Mouse (Mus musculus) forebrain, embryonic 14.5 days (tissue): Measurements from ENCODE around the gene Zswim4. TPM values are rescaled to one million over a fixed set of nuclear protein-coding genes. Genes with fewer than 3 reads are reported as not detected.
"Not testable (repeated sequence)": the region's sequence is repeated elsewhere in the genome, so short reads cannot be mapped to it uniquely, and the experiment has no call there.

Experiments used
- ATAC-seq: fragments of 200-750 bp; cut with Nextera tagmentation; 2 replicates; pipeline ENCODE4 v1.8.0; 2017; ENCODE audit warnings: mild to moderate bottlenecking, moderate library complexity
- DNase-seq: peaks from one replicate; pipeline ENCODE4 v3.0.0-alpha.2; 2015; ENCODE audit warnings: low spot score
- H3K27ac ChIP-seq: fragments of 300-500 bp; sonication (generic); 2 replicates; pipeline ENCODE4 v1.5.1; 2014; ENCODE audit warnings: low read depth, mild to moderate bottlenecking, control low read depth, low read length, moderate library complexity
- H3K27me3 ChIP-seq: fragments of 300-500 bp; sonication (generic); replicated peaks from 2 replicates; pipeline ENCODE4 v1.6.1; 2014; ENCODE audit warnings: low read length, control low read depth, mixed read lengths; ENCODE audit not compliant: control insufficient read depth, insufficient read depth
- H3K36me3 ChIP-seq: fragments of 300-500 bp; sonication (generic); 2 replicates; pipeline ENCODE4 v1.6.1; 2014; ENCODE audit warnings: low read length, control low read depth; ENCODE audit not compliant: control insufficient read depth, insufficient read depth
- H3K4me1 ChIP-seq: fragments of 300-500 bp; sonication (generic); 2 replicates; pipeline ENCODE4 v1.6.1; 2014; ENCODE audit warnings: antibody characterized with exemption, low read length, control low read depth; ENCODE audit not compliant: control insufficient read depth, insufficient read depth
- H3K4me2 ChIP-seq: fragments of 300-500 bp; sonication (generic); 2 replicates; pipeline ENCODE4 v1.6.1; 2014; ENCODE audit warnings: mild to moderate bottlenecking, control low read depth, low read length
- H3K4me3 ChIP-seq: fragments of 300-500 bp; sonication (generic); 2 replicates; pipeline ENCODE4 v1.5.1; 2014; ENCODE audit warnings: low read depth, low read length, control low read depth
- H3K9ac ChIP-seq: fragments of 300-500 bp; sonication (generic); 2 replicates; pipeline ENCODE4 v1.6.1; 2014; ENCODE audit warnings: mild to moderate bottlenecking, low read length, control low read depth, moderate library complexity
- H3K9me3 ChIP-seq: fragments of 300-500 bp; sonication (generic); replicated peaks from 2 replicates; pipeline ENCODE4 v1.6.1; 2016; ENCODE audit warnings: low read length, control low read depth, mixed read lengths; ENCODE audit not compliant: control insufficient read depth
- WGBS: fragments of 180-500 bp; shearing (Covaris S2); extraction: QIAGEN DNeasy Blood & Tissue Kit; methylation state at CpG from one replicate; pipeline ENCODE4 v1.1.7; 2014; 5-methylcytosine and 5-hydroxymethylcytosine counted together
- polyA plus RNA-seq: library from polyadenylated mRNA; unstranded; fragments of >200 nt; fragmentation: Nextera tagmentation; extraction: Ambion mirVana; gene quantifications from 2 replicates; pipeline ENCODE4 v1.2.1, GENCODE M21; 2014

The Zswim4 gene
- polyA plus RNA-seq, result 22.6 and 26.9 TPM in 2 replicates

- WGBS, result under 1% methylated on average over 35 of the region's 35 CpGs
- peak within 1 kb of the TSS; percentile 91 for H3K4me3 ChIP-seq
- DNase-seq, result peak; percentile 100
- peak within 1 kb of the TSS; percentile 97 for H3K9ac ChIP-seq
- H3K36me3 ChIP-seq, result peaks cover 30% of the 10 kb centered on the region
- H3K27ac ChIP-seq, result peak within 1 kb of the TSS; percentile 80
- no peaks in the 10 kb centered on the region for H3K27me3 ChIP-seq
- ATAC-seq, result peak; percentile 98
- H3K9me3 ChIP-seq, result no peaks in the 10 kb centered on the region
- peak within 1 kb of the TSS; percentile 91 for H3K4me2 ChIP-seq
- peaks cover 17% of the 10 kb centered on the region for H3K4me1 ChIP-seq
Measured at GRCm38 (mm10) chr8:84236998-84237473, at the start of gene Zswim4. TSS of gene Zswim4 (minus strand) at chr8:84237055.

GRCm38 (mm10) chr8:84285665-84286064 is 48.8 kb upstream of the Zswim4 start:
- peak; percentile 37 for DNase-seq
- ATAC-seq, H3K4me2 ChIP-seq, H3K27ac ChIP-seq, H3K27me3 ChIP-seq, H3K36me3 ChIP-seq, H3K4me3 ChIP-seq, H3K9me3 ChIP-seq, H3K9ac ChIP-seq, H3K4me1 ChIP-seq: not testable (repeated sequence)
- WGBS, result 53% methylated on average over 4 of the region's 5 CpGs

GRCm38 (mm10) chr8:84284608-84285063 is 47.8 kb upstream of the Zswim4 start:
- H3K9me3 ChIP-seq, result no peaks in the 10 kb centered on the region
- H3K4me1 ChIP-seq, result no peaks in the 10 kb centered on the region
- no peak overlapping the region for H3K4me2 ChIP-seq
- H3K36me3 ChIP-seq, result no peaks in the 10 kb centered on the region
- whole genome bisulfite sequencing, result 45% methylated on average over 9 of the region's 9 CpGs
- ATAC-seq, result no peak
- no peak for DNase-seq
- no peak overlapping the region for H3K4me3 ChIP-seq
- no peaks in the 10 kb centered on the region for H3K27me3 ChIP-seq
- no peak overlapping the region for H3K27ac ChIP-seq
- no peak overlapping the region for H3K9ac ChIP-seq

- Histone ChIP-seq H3K36me3 (no peaks in the 10 kb centered on the region), H3K9me3 (no peaks in the 10 kb centered on the region), H3K4me3 (no peak overlapping the region), H3K4me1 (no peaks in the 10 kb centered on the region), H3K27me3 (no peaks in the 10 kb centered on the region), H3K9ac (no peak overlapping the region), H3K4me2 (no peak overlapping the region), H3K27ac (no peak overlapping the region)
- DNase-seq (no peak), ATAC-seq (no peak)
- WGBS, result 84% methylated on average over 10 of the region's 10 CpGs
Measured at GRCm38 (mm10) chr8:84280777-84281176, 43.9 kb upstream of the Zswim4 start.

- Histone ChIP-seq H3K27ac (no peak overlapping the region), H3K9me3 (no peaks in the 10 kb centered on the region), H3K4me3 (no peak overlapping the region), H3K4me1 (no peaks in the 10 kb centered on the region), H3K9ac (no peak overlapping the region), H3K27me3 (no peaks in the 10 kb centered on the region), H3K4me2 (no peak overlapping the region), H3K36me3 (no peaks in the 10 kb centered on the region)
- DNase-seq (no peak), ATAC-seq (no peak)
- WGBS, result 62% methylated on average over 1 of the region's 1 CpGs
Measured at GRCm38 (mm10) chr8:84276447-84276846, 39.6 kb upstream of the Zswim4 start.

GRCm38 (mm10) chr8:84273968-84274367 is 37.1 kb upstream of the Zswim4 start:
- ATAC-seq (no peak), DNase-seq (no peak)
- Histone ChIP-seq H3K9ac (no peak overlapping the region), H3K4me3 (no peak overlapping the region), H3K4me2 (no peak overlapping the region), H3K36me3 (no peaks in the 10 kb centered on the region), H3K9me3 (no peaks in the 10 kb centered on the region), H3K27ac (no peak overlapping the region), H3K4me1 (peaks cover 7% of the 10 kb centered on the region), H3K27me3 (no peaks in the 10 kb centered on the region)
- 71% methylated on average over 3 of the region's 3 CpGs for WGBS

GRCm38 (mm10) chr8:84272302-84272701 is 35.4 kb upstream of the Zswim4 start:
- H3K9me3 ChIP-seq, result no peaks in the 10 kb centered on the region
- WGBS, result 88% methylated on average over 4 of the region's 4 CpGs
- H3K4me2 ChIP-seq, result no peak overlapping the region
- H3K27me3 ChIP-seq, result no peaks in the 10 kb centered on the region
- DNase-seq (no peak), ATAC-seq (no peak)
- no peaks in the 10 kb centered on the region for H3K36me3 ChIP-seq
- H3K27ac ChIP-seq, result no peak overlapping the region
- H3K9ac ChIP-seq, result no peak overlapping the region
- H3K4me3 ChIP-seq, result no peak overlapping the region
- H3K4me1 ChIP-seq, result peaks cover 7% of the 10 kb centered on the region

GRCm38 (mm10) chr8:84269950-84270773 is 33.3 kb upstream of the Zswim4 start, which contains the start of gene Ccdc130:
TSS of gene Ccdc130 (minus strand) at chr8:84270380.
- DNase-seq (peak; percentile 100), ATAC-seq (peak; percentile 99)
- WGBS, result under 1% methylated on average over 44 of the region's 44 CpGs
- Histone ChIP-seq H3K9me3 (no peaks in the 10 kb centered on the region), H3K36me3 (peaks cover 18% of the 10 kb centered on the region), H3K27ac (peak within 1 kb of the TSS; percentile 14; the same call in 1 of the 2 replicates), H3K4me1 (peaks cover 7% of the 10 kb centered on the region), H3K4me3 (peak within 1 kb of the TSS; percentile 75), H3K4me2 (peak within 1 kb of the TSS; percentile 67), H3K9ac (peak within 1 kb of the TSS; percentile 85), H3K27me3 (no peaks in the 10 kb centered on the region)

GRCm38 (mm10) chr8:84261098-84261497 is 24.2 kb upstream of the Zswim4 start:
- no peak for ATAC-seq
- Histone ChIP-seq H3K9ac (no peak overlapping the region), H3K9me3 (no peaks in the 10 kb centered on the region), H3K4me3 (no peak overlapping the region), H3K36me3 (peaks cover 82% of the 10 kb centered on the region), H3K4me1 (peaks cover 9% of the 10 kb centered on the region), H3K27me3 (no peaks in the 10 kb centered on the region), H3K27ac (no peak overlapping the region), H3K4me2 (no peak overlapping the region)
- WGBS, result 93% methylated on average over 4 of the region's 4 CpGs
- no peak for DNase-seq
